Mouse (Mus musculus) Patski (cell line): ENCODE results near the gene Fbxl3. TPM values are rescaled to one million over a fixed set of nuclear protein-coding genes. Genes with fewer than 3 reads are reported as not detected.
A peak's percentile ranks its signal among the peaks of the same experiment; 100 is the strongest.

Source experiments
- ATAC-seq: fragments of 100-300 bp; one replicate; pipeline ENCODE4 v1.8.0; 2021
- CTCF ChIA-PET: fragments of 350-600 bp; sonication (Branson Sonifier 250); formaldehyde crosslinking; loops from one replicate; lab custom pipeline; 2022; ENCODE audit warnings: inconsistent platforms; lab: Charles Lee
- POLR2A ChIA-PET: fragments of 350-600 bp; sonication (Branson Sonifier 250); formaldehyde crosslinking; loops from one replicate; lab custom pipeline; 2022; ENCODE audit warnings: antibody characterized with exemption, inconsistent platforms; lab: Charles Lee
- DNase-seq: peaks from one replicate; pipeline ENCODE4 v3.0.0-alpha.2; 2011; ENCODE audit warnings: low read depth, low spot score
- H3K27me3 ChIP-seq: fragments of 371-371 bp; one replicate; pipeline ENCODE4 v1.5.1; 2021
- CTCF ChIP-seq: fragments of 100-300 bp; IDR thresholded peaks from one replicate; pipeline ENCODE4 v1.5.1; 2021
- in situ Hi-C: fragments of 300-500 bp; cut with MboI; formaldehyde crosslinking; loops from 3 replicates; pipeline ENCODE4 v1.11.1; 2018; ENCODE audit warnings: low pct_unique_long_range_greater_than_20kb, mixed read lengths
- polyA plus RNA-seq: library from polyadenylated mRNA; unstranded; gene quantifications from one replicate; pipeline ENCODE4 v1.2.3, GENCODE M21; 2021

The Fbxl3 gene
- polyA plus RNA-seq, 1 experiment from 2014 or later, result 59.6 TPM

GRCm38 (mm10) chr14:103051159-103051769 lies 48.1 kb downstream of the Fbxl3 start:
- DNase-seq, result no peak
- no peaks in the 10 kb centered on the region for H3K27me3 ChIP-seq
- CTCF ChIA-PET, result interaction anchor here (0.7 to 7.5 kb wide), 11 partner anchors 11 to 549 kb away, joined by 3 to 132 read pairs (median 5); no protein-coding TSS in a partner anchor
- POLR2A ChIA-PET, result no interaction called here
- ATAC-seq, result peak; percentile 94
- in situ Hi-C loops, result no loop called here
- peak; percentile 97 for TF ChIP-seq CTCF

GRCm38 (mm10) chr14:103048292-103049086 lies 50.9 kb downstream of the Fbxl3 start:
- in situ Hi-C loops, result no loop called here
- POLR2A ChIA-PET, result no interaction called here
- TF ChIP-seq CTCF, result no peak
- no peak for ATAC-seq
- CTCF ChIA-PET, result interaction anchor here (1.9 to 7.5 kb wide), 3 partner anchors 21 to 35 kb away, joined by 5 to 132 read pairs (median 20); partner anchors contain the start of gene Cln5
- no peak for DNase-seq
- no peaks in the 10 kb centered on the region for H3K27me3 ChIP-seq

GRCm38 (mm10) chr14:103046677-103047076 lies 52.7 kb downstream of the Fbxl3 start, which contains the start of gene Acod1:
Acod1 (plus strand) TSS chr14:103046977.
- ChIA-PET CTCF (interaction anchor here (0.9 to 4.3 kb wide), 3 partner anchors 17 to 33 kb away, joined by 3 to 20 read pairs (median 3); no protein-coding TSS in a partner anchor), POLR2A (no interaction called here)
- TF ChIP-seq CTCF, result no peak
- ATAC-seq, result no peak
- in situ Hi-C loops, result no loop called here
- no peak for DNase-seq
- no peaks in the 10 kb centered on the region for H3K27me3 ChIP-seq

GRCm38 (mm10) chr14:103037016-103037415 lies 62.4 kb downstream of the Fbxl3 start:
- no peaks in the 10 kb centered on the region for H3K27me3 ChIP-seq
- ChIA-PET CTCF (interaction anchor here (1.3 to 2.0 kb wide), 2 partner anchors 11 to 25 kb away, joined by 3 to 11 read pairs; no protein-coding TSS in a partner anchor), POLR2A (interaction anchor here (1.1 kb wide), 1 partner anchor 24 kb away, joined by 3 read pairs; no protein-coding TSS in a partner anchor)
- DNase-seq, result no peak
- no peak for TF ChIP-seq CTCF
- in situ Hi-C loops, result no loop called here
- no peak for ATAC-seq

- ChIA-PET CTCF (no interaction called here), POLR2A (no interaction called here)
Measured at GRCm38 (mm10) chr14:103034076-103034475, 65.3 kb downstream of the Fbxl3 start.

GRCm38 (mm10) chr14:103033271-103033823 lies 66.0 kb downstream of the Fbxl3 start:
- in situ Hi-C loops, result no loop called here
- CTCF ChIA-PET, result interaction anchor here (0.7 to 1.6 kb wide), 3 partner anchors 14 to 19 kb away, joined by 3 read pairs; no protein-coding TSS in a partner anchor
- POLR2A ChIA-PET, result interaction anchor here (0.6 kb wide), 1 partner anchor 73 kb away, joined by 11 read pairs; no protein-coding TSS in a partner anchor
- ATAC-seq (no peak), DNase-seq (no peak)
- H3K27me3 ChIP-seq, result no peaks in the 10 kb centered on the region
- no peak for TF ChIP-seq CTCF

More at GRCm38 (mm10) chr14:103034076-103034475, 65.3 kb downstream of the Fbxl3 start:
- no peak for TF ChIP-seq CTCF
- DNase-seq (no peak), ATAC-seq (no peak)
- no peaks in the 10 kb centered on the region for H3K27me3 ChIP-seq
- in situ Hi-C loops, result no loop called here

Other genes with a start within 250 kb of the Fbxl3 start
- 13.8 TPM for gene Kctd12, start 116.9 kb downstream of the Fbxl3 start, polyA plus RNA-seq
- gene Acod1, start 52.6 kb downstream of the Fbxl3 start, polyA plus RNA-seq, result 0.06 TPM
- 33.2 TPM for gene Cln5, start 29.4 kb downstream of the Fbxl3 start, polyA plus RNA-seq
- gene Mycbp2, start 247.2 kb upstream of the Fbxl3 start, polyA plus RNA-seq, result 29.0 TPM